Comparison of ENCODE assay signal across 22 mouse cellular contexts in genomic region chr16:74306876-74307542, GRCm38 (mm10).
DNase-seq lines count a peak whose midpoint lies in the region; ATAC-seq lines count a peak whose summit lies in the region.
"Had no signal": no experiment of that assay in that cellular context is flagged by ENCODE, and none has a peak within 500 bp of the region (broad histone marks: within the 10 kb centered on the region; RNA-seq: fewer than 3 reads in every experiment).

No protein-coding gene starts in this region.

- no peak overlapping the region for H3K27ac ChIP-seq in midbrain, embryonic 16.5 days (ENCODE audit: low read length)
- no peak overlapping the region for H3K27ac ChIP-seq in midbrain, embryonic 11.5 days (ENCODE audit: low read depth, low read length)
- H3K27ac ChIP-seq in hindbrain, embryonic 13.5 days: peak overlapping the region; percentile 55
- peak overlapping the region; percentile 2; the same call in 1 of the 2 replicates for H3K27ac ChIP-seq in neural tube, embryonic 13.5 days (replicated peaks)
- H3K27ac ChIP-seq: embryonic facial prominence, embryonic 10.5 days; heart, embryonic 15.5 days; kidney, postnatal 0 days; limb, embryonic 10.5 days; liver, embryonic 15.5 days; lung, embryonic 15.5 days had no signal

- H3K9me3 ChIP-seq in midbrain, embryonic 16.5 days (replicated peaks; ENCODE audit: control insufficient read depth, low read length, poor library complexity, severe bottlenecking): no peaks in the 10 kb centered on the region
- no peaks in the 10 kb centered on the region for H3K9me3 ChIP-seq in midbrain, embryonic 11.5 days (ENCODE audit: control insufficient read depth, low read length)
- H3K9me3 ChIP-seq in hindbrain, embryonic 13.5 days: no peaks in the 10 kb centered on the region
- no peaks in the 10 kb centered on the region for H3K9me3 ChIP-seq in neural tube, embryonic 13.5 days
- H3K9me3 ChIP-seq: embryonic facial prominence, embryonic 10.5 days; heart, embryonic 15.5 days; limb, embryonic 10.5 days; liver, embryonic 15.5 days; lung, embryonic 15.5 days had no signal

- 46% methylated on average over 5 of the region's 5 CpGs for WGBS in midbrain, embryonic 16.5 days
- WGBS in midbrain, embryonic 11.5 days: 67% methylated on average over 5 of the region's 5 CpGs
- 23% methylated on average over 5 of the region's 5 CpGs for WGBS in hindbrain, embryonic 13.5 days
- WGBS in neural tube, embryonic 13.5 days: 11% methylated on average over 5 of the region's 5 CpGs

- 0 out of 2 replicates have a peak, but pooled peaks cover 2% of the 10 kb centered on the region for H3K4me1 ChIP-seq in midbrain, embryonic 16.5 days (ENCODE audit: control insufficient read depth, insufficient read depth, low read length)
- H3K4me1 ChIP-seq in midbrain, embryonic 11.5 days (ENCODE audit: control insufficient read depth, insufficient read depth, low read length): no peaks in the 10 kb centered on the region
- peaks cover 9% of the 10 kb centered on the region for H3K4me1 ChIP-seq in hindbrain, embryonic 13.5 days (replicated peaks)
- peaks cover 10% of the 10 kb centered on the region for H3K4me1 ChIP-seq in neural tube, embryonic 13.5 days (replicated peaks)
- H3K4me1 ChIP-seq: heart, embryonic 15.5 days; liver, embryonic 15.5 days; lung, embryonic 15.5 days had no signal

- DNase-seq in cerebellum, postnatal 10 days: peak; percentile 21 to 37
- no peak for DNase-seq in cerebellum, adult 11 months
- DNase-seq in midbrain, embryonic 11.5 days (ENCODE audit: low spot score, missing footprints): no peak
- no peak for DNase-seq in right cerebral cortex, adult 18-20 months
- DNase-seq in lung, postnatal 4 days: no peak
- DNase-seq: adrenal gland, postnatal 14 days; cerebellum, adult 9-11 months; gastrocnemius, postnatal 36 days; heart, postnatal 36 days; kidney, adult 2 months; liver; lung, postnatal 36 days; thymus, postnatal 25 days had no signal

- H3K9ac ChIP-seq in midbrain, embryonic 16.5 days (ENCODE audit: low read depth, low read length): no peak overlapping the region
- no peak overlapping the region for H3K9ac ChIP-seq in midbrain, embryonic 11.5 days (ENCODE audit: low read length)
- no peak overlapping the region for H3K9ac ChIP-seq in hindbrain, embryonic 13.5 days
- H3K9ac ChIP-seq in neural tube, embryonic 13.5 days: no peak overlapping the region
- H3K9ac ChIP-seq: heart, embryonic 15.5 days; liver, embryonic 15.5 days; lung, embryonic 15.5 days had no signal

- H3K4me3 ChIP-seq in midbrain, embryonic 16.5 days (ENCODE audit: low read depth, low read length): no peak overlapping the region
- H3K4me3 ChIP-seq in midbrain, embryonic 11.5 days (ENCODE audit: low read depth, low read length): no peak overlapping the region
- H3K4me3 ChIP-seq in hindbrain, embryonic 13.5 days: no peak overlapping the region
- no peak overlapping the region for H3K4me3 ChIP-seq in neural tube, embryonic 13.5 days
- H3K4me3 ChIP-seq: embryonic facial prominence, embryonic 10.5 days; heart, embryonic 15.5 days; limb, embryonic 10.5 days; liver, embryonic 15.5 days; lung, embryonic 15.5 days had no signal

- no peak overlapping the region for H3K4me2 ChIP-seq in midbrain, embryonic 16.5 days (ENCODE audit: low read length)
- no peak overlapping the region for H3K4me2 ChIP-seq in midbrain, embryonic 11.5 days
- H3K4me2 ChIP-seq in hindbrain, embryonic 13.5 days: 0 out of 2 replicates have a peak overlapping the region, but pooled peaks have one; percentile 10
- H3K4me2 ChIP-seq in neural tube, embryonic 13.5 days: 0 out of 2 replicates have a peak overlapping the region, but pooled peaks have one; percentile 0
- H3K4me2 ChIP-seq: heart, embryonic 15.5 days; liver, embryonic 15.5 days; lung, embryonic 15.5 days had no signal

- ATAC-seq in midbrain, embryonic 16.5 days: 0 out of 2 replicates have a peak, but pooled peaks have one; percentile 5
- no peak for ATAC-seq in midbrain, embryonic 11.5 days (ENCODE audit: low FRiP score)
- ATAC-seq in hindbrain, embryonic 13.5 days (ENCODE audit: low FRiP score): peak; percentile 82
- ATAC-seq in neural tube, embryonic 13.5 days (ENCODE audit: low read depth): peak; percentile 78

- no peaks in the 10 kb centered on the region for H3K27me3 ChIP-seq in midbrain, embryonic 16.5 days (ENCODE audit: control insufficient read depth, insufficient read depth, low read depth, low read length)
- no peaks in the 10 kb centered on the region for H3K27me3 ChIP-seq in midbrain, embryonic 11.5 days (ENCODE audit: control insufficient read depth, insufficient read depth, low read length)
- no peaks in the 10 kb centered on the region for H3K27me3 ChIP-seq in hindbrain, embryonic 13.5 days
- no peaks in the 10 kb centered on the region for H3K27me3 ChIP-seq in neural tube, embryonic 13.5 days
- H3K27me3 ChIP-seq: heart, embryonic 15.5 days; liver, embryonic 15.5 days; lung, embryonic 15.5 days had no signal

- H3K36me3 ChIP-seq in midbrain, embryonic 16.5 days (ENCODE audit: control insufficient read depth, insufficient read depth, low read length): no peaks in the 10 kb centered on the region
- H3K36me3 ChIP-seq in midbrain, embryonic 11.5 days (ENCODE audit: control insufficient read depth, insufficient read depth, low read length): no peaks in the 10 kb centered on the region
- no peaks in the 10 kb centered on the region for H3K36me3 ChIP-seq in hindbrain, embryonic 13.5 days
- H3K36me3 ChIP-seq in neural tube, embryonic 13.5 days: no peaks in the 10 kb centered on the region
- H3K36me3 ChIP-seq: embryonic facial prominence, embryonic 10.5 days; heart, embryonic 15.5 days; limb, embryonic 10.5 days; liver, embryonic 15.5 days; lung, embryonic 15.5 days had no signal

Comparison
In these comparisons a context has a peak if more than half of its experiments do, and no peak if none do; other contexts are left out.
1. DNase-seq: peak in cerebellum, postnatal 10 days (2 of 2); none in cerebellum, adult 11 months (single experiment), midbrain, embryonic 11.5 days (single experiment), right cerebral cortex, adult 18-20 months (single experiment) and lung, postnatal 4 days (0 of 2).
2. H3K27ac ChIP-seq: peak in hindbrain, embryonic 13.5 days (single experiment) and neural tube, embryonic 13.5 days (single experiment); none in midbrain, embryonic 16.5 days (single experiment) and midbrain, embryonic 11.5 days (single experiment).
3. H3K4me2 ChIP-seq: peak in hindbrain, embryonic 13.5 days (single experiment) and neural tube, embryonic 13.5 days (single experiment); none in midbrain, embryonic 16.5 days (single experiment) and midbrain, embryonic 11.5 days (single experiment).